Mouse (Mus musculus): ENCODE measurements at regions not wholly inside any gene's neighbourhood (a gene's known extent, or its start where the extent isn't known, plus 50 kb on each side); places are given as distances from the start of the nearest gene placed in this dataset.

DNA sequence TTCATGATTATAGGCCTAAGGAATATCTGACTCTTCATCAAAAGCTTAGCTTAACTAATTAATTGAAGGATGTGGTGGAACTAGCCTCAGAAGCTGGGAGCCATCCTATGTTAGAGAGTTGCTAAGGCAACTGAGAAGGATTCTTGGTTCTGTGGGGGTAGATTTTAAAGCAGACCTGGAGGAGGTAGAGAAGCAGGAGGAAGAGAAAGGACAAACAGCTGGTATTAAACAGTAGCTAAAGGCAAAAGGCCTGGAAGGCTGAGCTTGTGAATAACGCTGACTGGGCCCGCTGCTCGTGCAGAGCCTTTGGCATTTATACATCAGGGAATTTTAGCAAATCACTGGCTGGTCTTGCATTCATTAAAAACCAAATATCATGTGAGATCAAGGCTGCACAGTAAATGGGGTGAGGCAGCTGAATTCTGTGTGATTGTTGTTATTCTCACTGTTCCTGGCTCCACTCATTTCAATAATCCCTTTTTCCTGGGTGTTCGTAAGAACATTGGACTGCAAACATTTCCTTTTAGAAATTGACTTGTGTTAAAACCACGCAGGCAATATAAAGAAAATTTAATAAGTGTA is 121.1 kb upstream of the B430305J03Rik start:
- TF ChIP-seq TCF12 (IDR thresholded peaks at IDR 0.05; ENCODE audit: low read depth, low read length) (no peak), CTCF (conservative IDR thresholded peaks at IDR 0.05 in 1 of 2, IDR thresholded peaks at IDR 0.05 in 1 of 2; ENCODE audit: low read depth in 2 of 2, low read length in 2 of 2) (no peak), CHD2 (IDR thresholded peaks at IDR 0.05; ENCODE audit: low read length) (no peak), UBTF (IDR thresholded peaks at IDR 0.05; ENCODE audit: low read depth, low read length) (no peak), POLR2A (IDR thresholded peaks at IDR 0.05; ENCODE audit: low read depth, low read length) (no peak), SMC3 (IDR thresholded peaks at IDR 0.05; ENCODE audit: low read depth, low read length) (no peak), CHD1 (IDR thresholded peaks at IDR 0.05; ENCODE audit: low read depth, low read length) (no peak), RCOR1 (conservative IDR thresholded peaks at IDR 0.05; ENCODE audit: low read depth, low read length) (no peak), ZKSCAN1 (IDR thresholded peaks at IDR 0.05; ENCODE audit: borderline replicate concordance, low read depth, low read length) (no peak), KAT2A (IDR thresholded peaks at IDR 0.05; ENCODE audit: insufficient replicate concordance, low read length) (no peak), ZNF384 (IDR thresholded peaks at IDR 0.05; ENCODE audit: low read depth, low read length) (no peak)
